In the genomic region with DNA sequence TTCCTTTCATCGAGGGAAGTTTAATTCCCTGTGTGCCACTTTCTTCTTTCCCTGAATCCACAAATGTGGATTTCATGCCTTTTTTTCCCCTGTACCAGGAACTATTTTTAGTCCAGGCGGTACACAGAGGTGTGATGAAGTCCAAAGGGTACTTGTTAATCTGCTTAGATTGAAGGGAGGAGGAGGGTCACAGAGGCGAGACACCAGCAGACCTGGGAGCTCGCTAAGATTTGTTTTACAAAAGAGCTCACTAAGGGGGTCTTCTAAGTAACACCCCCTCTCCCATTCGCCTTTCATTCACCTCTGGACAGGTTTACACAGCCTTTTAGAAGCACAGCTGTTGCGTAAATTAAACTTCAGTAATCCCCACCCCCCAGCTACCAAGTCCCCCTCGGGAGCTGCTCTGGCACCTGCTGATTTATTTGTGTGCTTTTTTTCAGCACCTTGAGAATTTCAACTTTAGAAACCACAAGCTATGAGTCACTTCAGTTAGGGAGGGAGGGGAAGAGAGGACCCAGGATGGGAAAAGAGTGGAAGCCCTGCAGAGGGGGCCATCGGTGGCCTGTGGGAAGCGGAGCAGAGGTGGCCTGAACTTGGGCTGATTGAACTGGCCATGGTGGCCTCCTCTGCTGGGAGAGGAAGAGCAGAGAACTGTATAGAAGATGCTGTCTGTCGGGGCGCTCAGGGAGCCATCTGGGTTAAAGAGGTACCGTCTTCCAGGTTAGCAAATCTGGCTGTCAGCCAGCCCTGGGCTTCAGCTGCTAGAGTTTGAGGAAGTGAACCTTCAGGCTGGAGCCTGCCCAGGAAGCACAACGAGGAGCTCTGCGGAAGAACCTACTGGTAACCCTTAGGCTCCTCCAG, we compare ENCODE assay signal across 9 mouse cellular contexts.
DNase-seq lines count a peak whose midpoint lies in the region; ATAC-seq and TF ChIP-seq lines count a peak whose summit lies in the region.
"Had no signal": no experiment of that assay in that cellular context is flagged by ENCODE, and none has a peak within 500 bp of the region (broad histone marks: within the 10 kb centered on the region; RNA-seq: fewer than 3 reads in every experiment).

No protein-coding gene starts in this region.

- H3K36me3 ChIP-seq in kidney, adult 2 months (ENCODE audit: control insufficient read depth, insufficient read depth, low read length) = no peaks in the 10 kb centered on the region
- no peaks in the 10 kb centered on the region for H3K36me3 ChIP-seq in lung, embryonic 15.5 days
- no peaks in the 10 kb centered on the region for H3K36me3 ChIP-seq in hindbrain, embryonic 14.5 days (replicated peaks; ENCODE audit: control insufficient read depth, insufficient read depth)

- peak overlapping the region; percentile 0; the same call in 1 of the 2 replicates for H3K4me2 ChIP-seq in lung, embryonic 15.5 days
- no peak overlapping the region for H3K4me2 ChIP-seq in hindbrain, embryonic 14.5 days (replicated peaks)

- no peak for TF ChIP-seq CTCF in gastrocnemius, adult 2 months (IDR thresholded peaks at IDR 0.05)
- no peak for TF ChIP-seq CTCF in kidney, adult 2 months (conservative IDR thresholded peaks at IDR 0.05; ENCODE audit: insufficient read depth, insufficient read length, low read depth, low read length)

- no peak overlapping the region for H3K27ac ChIP-seq in gastrocnemius, adult 2 months
- no peak overlapping the region; the same call in 1 of the 2 replicates for H3K27ac ChIP-seq in kidney, adult 2 months (ENCODE audit: insufficient read depth, low read depth, low read length)
- H3K27ac ChIP-seq in lung, embryonic 15.5 days = peak overlapping the region; percentile 76
- H3K27ac ChIP-seq in hindbrain, embryonic 14.5 days = no peak overlapping the region
- H3K27ac ChIP-seq: macrophage had no signal

- no peak overlapping the region for H3K9ac ChIP-seq in lung, embryonic 15.5 days
- H3K9ac ChIP-seq in hindbrain, embryonic 14.5 days = no peak overlapping the region

- H3K4me3 ChIP-seq in gastrocnemius, adult 2 months = no peak overlapping the region
- no peak overlapping the region for H3K4me3 ChIP-seq in kidney, adult 2 months (ENCODE audit: insufficient read depth, low read depth, low read length)
- H3K4me3 ChIP-seq in lung, embryonic 15.5 days = no peak overlapping the region
- no peak overlapping the region for H3K4me3 ChIP-seq in hindbrain, embryonic 14.5 days (replicated peaks; ENCODE audit: low read length)

- H3K27me3 ChIP-seq in kidney, adult 2 months (replicated peaks; ENCODE audit: control insufficient read depth, insufficient read depth, low read length) = no peaks in the 10 kb centered on the region
- H3K27me3 ChIP-seq in lung, embryonic 15.5 days = no peaks in the 10 kb centered on the region
- no peaks in the 10 kb centered on the region for H3K27me3 ChIP-seq in hindbrain, embryonic 14.5 days (ENCODE audit: control insufficient read depth, insufficient read depth, low read length)

- DNase-seq in gastrocnemius, adult 2 months = peak; percentile 36
- DNase-seq in gastrocnemius, adult 8-10 months (ENCODE audit: low spot score in 2 of 2) = no peak
- DNase-seq in adrenal gland, postnatal 25 days = peak; percentile 31
- peak; percentile 82 for DNase-seq in kidney, adult 2 months
- peak; percentile 45 to 62 for DNase-seq in thymus, adult 18-20 months
- DNase-seq in hindbrain, embryonic 14.5 days (ENCODE audit: low spot score) = no peak

- WGBS in kidney, adult 2 months = 31% methylated on average over 14 of the region's 14 CpGs
- 22% methylated on average over 14 of the region's 14 CpGs for WGBS in lung, embryonic 15.5 days
- 25% methylated on average over 14 of the region's 14 CpGs for WGBS in hindbrain, embryonic 14.5 days

- H3K4me1 ChIP-seq in kidney, adult 2 months (ENCODE audit: control insufficient read depth, insufficient read depth, low read length) = peaks cover 4% of the 10 kb centered on the region; the same call in 1 of the 2 replicates
- H3K4me1 ChIP-seq in lung, embryonic 15.5 days = peaks cover 14% of the 10 kb centered on the region; the same call in 1 of the 2 replicates
- H3K4me1 ChIP-seq in hindbrain, embryonic 14.5 days (replicated peaks; ENCODE audit: control insufficient read depth, insufficient read depth, low read length) = peaks cover 12% of the 10 kb centered on the region; the same call in 1 of the 2 replicates

- intact Hi-C loops in gastrocnemius, adult 2 months (cut with DNase I) = no loop called here

- no peak for TF ChIP-seq POLR2A in kidney, adult 2 months (IDR thresholded peaks at IDR 0.05; ENCODE audit: low read depth, low read length)

- peak; percentile 67 for ATAC-seq in lung, embryonic 15.5 days (ENCODE audit: borderline replicate concordance, extremely low read depth, low FRiP score, low TSS enrichment)
- ATAC-seq in megakaryocyte-erythroid progenitor cell, adult 5-6 weeks (replicated peaks; ENCODE audit: low FRiP score, low TSS enrichment, poor library complexity, severe bottlenecking) = no peak
- ATAC-seq in hindbrain, embryonic 14.5 days (ENCODE audit: low FRiP score) = no peak

- H3K9me3 ChIP-seq in lung, embryonic 15.5 days = 0 out of 2 replicates have a peak, but pooled peaks cover 5% of the 10 kb centered on the region
- no peaks in the 10 kb centered on the region for H3K9me3 ChIP-seq in hindbrain, embryonic 14.5 days (ENCODE audit: control insufficient read depth, low read length)

Comparison
In these comparisons a context has a peak if more than half of its experiments do, and no peak if none do; other contexts are left out.
1. DNase-seq: peak in gastrocnemius, adult 2 months (single experiment), adrenal gland, postnatal 25 days (single experiment), kidney, adult 2 months (single experiment) and thymus, adult 18-20 months (2 of 2); none in gastrocnemius, adult 8-10 months (0 of 2) and hindbrain, embryonic 14.5 days (single experiment).